Mouse (Mus musculus) naive thymus-derived CD4-positive, alpha-beta T cell, adult 5 months (primary cell): ENCODE measurements around the gene Pacs2. TPM values are rescaled to one million over a fixed set of nuclear protein-coding genes. Genes with fewer than 3 reads are reported as not detected.

ENCODE experiments used
- polyA plus RNA-seq: library from polyadenylated mRNA; unstranded; fragments of 100-300 nt; shearing (Covaris generic); gene quantifications from one replicate; pipeline ENCODE4 v1.2.1, GENCODE M21; 2017

Gene Pacs2
- 44.0 TPM for polyA plus RNA-seq

GRCm38 (mm10) chr12:113013604-113014558, at the start of gene Pacs2:
Gene Pacs2, plus strand, starts transcription at chr12:113014508.

GRCm38 (mm10) chr12:112976371-112977073, 37.8 kb upstream of the Pacs2 start, which contains the start of gene Btbd6:
Gene Btbd6, plus strand, starts transcription at chr12:112976482.

GRCm38 (mm10) chr12:113000294-113001132, 13.8 kb upstream of the Pacs2 start, which contains the start of gene Brf1:
Gene Brf1, minus strand, starts transcription at chr12:113000704.

GRCm38 (mm10) chr12:113074329-113075062, 60.2 kb downstream of the Pacs2 start, which contains the start of gene Tex22:
Gene Tex22, plus strand, starts transcription at chr12:113074502.

GRCm38 (mm10) chr12:113097749-113098281, 83.5 kb downstream of the Pacs2 start, which contains the start of gene Mta1:
Gene Mta1, plus strand, starts transcription at chr12:113098278.

Other genes with a start within 250 kb of the Pacs2 start
- not detected for gene Ahnak2, start 211.9 kb upstream of the Pacs2 start, polyA plus RNA-seq
- gene Clba1, start 205.6 kb upstream of the Pacs2 start, polyA plus RNA-seq, result not detected
- gene Cdca4, start 185.1 kb upstream of the Pacs2 start, polyA plus RNA-seq, result 44.3 TPM
- 266 TPM for gene Gpr132, start 146.3 kb upstream of the Pacs2 start, polyA plus RNA-seq
- 2.6 TPM for gene Jag2, start 84.7 kb upstream of the Pacs2 start, polyA plus RNA-seq
- gene Nudt14, start 72.4 kb upstream of the Pacs2 start, polyA plus RNA-seq, result 43.2 TPM
- gene Btbd6, start 38.0 kb upstream of the Pacs2 start, polyA plus RNA-seq, result 85.5 TPM
- gene Brf1, start 13.8 kb upstream of the Pacs2 start, polyA plus RNA-seq, result 274 TPM
- not detected for gene Tex22, start 60.0 kb downstream of the Pacs2 start, polyA plus RNA-seq
- 47.9 TPM for gene Mta1, start 83.8 kb downstream of the Pacs2 start, polyA plus RNA-seq
- gene Crip2, start 125.7 kb downstream of the Pacs2 start, polyA plus RNA-seq, result 5.3 TPM
- 726 TPM for gene Crip1, start 131.8 kb downstream of the Pacs2 start, polyA plus RNA-seq
- gene Tedc1, start 141.9 kb downstream of the Pacs2 start, polyA plus RNA-seq, result 8.6 TPM
- not detected for gene Tmem121, start 171.4 kb downstream of the Pacs2 start, polyA plus RNA-seq